Comparison of ENCODE assay signal across 10 mouse cellular contexts in the genomic region with DNA sequence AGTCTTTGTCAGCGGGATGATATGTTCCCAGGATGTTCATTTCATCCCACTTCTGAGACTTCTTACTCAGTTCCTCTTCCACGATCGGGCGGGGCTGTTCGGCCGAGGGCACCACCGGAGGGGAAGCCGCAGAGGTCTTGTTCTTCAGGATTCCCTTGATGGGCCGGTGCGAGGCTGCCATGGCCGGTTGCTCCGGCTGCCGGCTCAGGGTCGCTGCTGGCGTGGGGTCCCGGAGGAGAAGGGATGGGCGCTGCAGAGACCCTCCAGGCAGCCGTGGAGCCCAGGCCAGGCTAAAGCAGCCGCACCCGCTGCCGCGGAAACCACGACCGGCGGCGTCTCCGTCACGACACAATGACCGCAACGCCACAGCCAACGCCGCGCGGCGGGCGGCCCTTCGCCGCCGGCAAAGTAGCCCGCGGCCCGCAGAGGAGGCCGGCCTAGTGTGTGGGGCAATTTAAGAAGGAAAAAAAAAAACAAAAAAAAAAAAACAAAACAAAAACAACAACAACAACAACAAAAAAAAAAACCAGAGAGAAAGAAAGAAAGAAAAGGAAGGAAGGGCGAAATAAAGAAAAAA. TPM values are rescaled to one million over a fixed set of nuclear protein-coding genes. Genes with fewer than 3 reads are reported as not detected.
DNase-seq lines count a peak whose midpoint lies in the region; ATAC-seq and TF ChIP-seq lines count a peak whose summit lies in the region.
"Not testable (repeated sequence)": the region's sequence is repeated elsewhere in the genome, so short reads cannot be mapped to it uniquely, and the experiment has no call there.
"Had no signal": no experiment of that assay in that cellular context is flagged by ENCODE, and none has a peak within 500 bp of the region (broad histone marks: within the 10 kb centered on the region; RNA-seq: fewer than 3 reads in every experiment).

No protein-coding gene starts in this region.

- peak overlapping the region; percentile 57 for H3K9ac ChIP-seq in forebrain, embryonic 13.5 days
- not testable (repeated sequence) for H3K9ac ChIP-seq in heart, postnatal 0 days (replicated peaks; ENCODE audit: low read depth, low read length); limb, embryonic 15.5 days
- peak overlapping the region; percentile 54; the same call in 1 of the 2 replicates for H3K9ac ChIP-seq in midbrain, embryonic 11.5 days (ENCODE audit: low read length)

- TF ChIP-seq POLR2A in kidney, adult 2 months (IDR thresholded peaks at IDR 0.05; ENCODE audit: low read depth, low read length); olfactory bulb, adult 2 months (IDR thresholded peaks at IDR 0.05; ENCODE audit: insufficient read depth, low read depth, low read length): not testable (repeated sequence)

- not testable (repeated sequence) for H3K9me3 ChIP-seq in forebrain, embryonic 13.5 days (replicated peaks); heart, postnatal 0 days (replicated peaks; ENCODE audit: control insufficient read depth, low read length); limb, embryonic 15.5 days; midbrain, embryonic 11.5 days (ENCODE audit: control insufficient read depth, low read length)

- H3K4me1 ChIP-seq in forebrain, embryonic 13.5 days; heart, postnatal 0 days (ENCODE audit: control insufficient read depth, insufficient read depth); kidney, adult 2 months (ENCODE audit: control insufficient read depth, insufficient read depth, low read length); limb, embryonic 15.5 days; midbrain, embryonic 11.5 days (ENCODE audit: control insufficient read depth, insufficient read depth, low read length); olfactory bulb, adult 2 months (ENCODE audit: control insufficient read depth, insufficient read depth, low read length): not testable (repeated sequence)

- H3K27ac ChIP-seq in forebrain, embryonic 13.5 days; heart, postnatal 0 days (ENCODE audit: low read depth); kidney, adult 2 months (ENCODE audit: insufficient read depth, low read depth, low read length); limb, embryonic 15.5 days; midbrain, embryonic 11.5 days (ENCODE audit: low read depth, low read length); olfactory bulb, adult 2 months (ENCODE audit: insufficient read depth, low read depth, low read length): not testable (repeated sequence)

- not testable (repeated sequence) for ATAC-seq in forebrain, embryonic 13.5 days; heart, postnatal 0 days (ENCODE audit: insufficient read depth, low read depth); limb, embryonic 15.5 days (ENCODE audit: insufficient number of reproducible peaks, low FRiP score, low TSS enrichment, low read depth)
- peak; percentile 54; the same call in 1 of the 2 replicates for ATAC-seq in midbrain, embryonic 11.5 days (ENCODE audit: low FRiP score)

- peak overlapping the region; percentile 68 for H3K4me2 ChIP-seq in forebrain, embryonic 13.5 days
- peak overlapping the region; percentile 72 for H3K4me2 ChIP-seq in heart, postnatal 0 days (ENCODE audit: low read depth, low read length)
- peak overlapping the region; percentile 69 for H3K4me2 ChIP-seq in limb, embryonic 15.5 days
- peak overlapping the region; percentile 51 for H3K4me2 ChIP-seq in midbrain, embryonic 11.5 days

- H3K27me3 ChIP-seq in forebrain, embryonic 13.5 days, result peaks cover 33% of the 10 kb centered on the region
- not testable (repeated sequence) for H3K27me3 ChIP-seq in heart, postnatal 0 days (ENCODE audit: control insufficient read depth, insufficient read depth, low read length); kidney, adult 2 months (replicated peaks; ENCODE audit: control insufficient read depth, insufficient read depth, low read length); limb, embryonic 15.5 days
- peaks cover 11% of the 10 kb centered on the region for H3K27me3 ChIP-seq in midbrain, embryonic 11.5 days (ENCODE audit: control insufficient read depth, insufficient read depth, low read length)

- H3K36me3 ChIP-seq in forebrain, embryonic 13.5 days (ENCODE audit: poor library complexity, severe bottlenecking); heart, postnatal 0 days (replicated peaks; ENCODE audit: control insufficient read depth, insufficient read depth, low read length); kidney, adult 2 months (ENCODE audit: control insufficient read depth, insufficient read depth, low read length); limb, embryonic 15.5 days; midbrain, embryonic 11.5 days (ENCODE audit: control insufficient read depth, insufficient read depth, low read length): not testable (repeated sequence)

- peak overlapping the region; percentile 43 for H3K4me3 ChIP-seq in forebrain, embryonic 13.5 days
- peak overlapping the region; percentile 48 for H3K4me3 ChIP-seq in heart, postnatal 0 days (ENCODE audit: low read depth, low read length)
- peak overlapping the region; percentile 42; the same call in 1 of the 2 replicates for H3K4me3 ChIP-seq in kidney, adult 2 months (ENCODE audit: insufficient read depth, low read depth, low read length)
- H3K4me3 ChIP-seq in limb, embryonic 15.5 days, result peak overlapping the region; percentile 43
- peak overlapping the region; percentile 31 for H3K4me3 ChIP-seq in midbrain, embryonic 11.5 days (ENCODE audit: low read depth, low read length)
- H3K4me3 ChIP-seq in olfactory bulb, adult 2 months (ENCODE audit: insufficient read depth, low read depth, low read length), result peak overlapping the region; percentile 42

- DNase-seq in embryo, embryonic 10 days (ENCODE audit: low spot score), result peak; percentile 48
- DNase-seq in heart, postnatal 0 days (ENCODE audit: low spot score); kidney, adult 2 months: not testable (repeated sequence)
- peak; percentile 92 for DNase-seq in midbrain, embryonic 11.5 days (ENCODE audit: low spot score, missing footprints)

- TF ChIP-seq EP300 in heart, postnatal 0 days (IDR thresholded peaks at IDR 0.05; ENCODE audit: low read depth), result not testable (repeated sequence)

- 4% methylated on average over 41 of the region's 44 CpGs for WGBS in forebrain, embryonic 13.5 days
- 1% methylated on average over 43 of the region's 44 CpGs for WGBS in heart, postnatal 0 days
- WGBS in kidney, adult 2 months, result 3% methylated on average over 44 of the region's 44 CpGs
- WGBS in limb, embryonic 15.5 days, result 3% methylated on average over 42 of the region's 44 CpGs
- WGBS in midbrain, embryonic 11.5 days, result 2% methylated on average over 41 of the region's 44 CpGs
- WGBS in olfactory bulb, adult 2 months, result 2% methylated on average over 44 of the region's 44 CpGs

- TF ChIP-seq CTCF in heart, postnatal 0 days (IDR thresholded peaks at IDR 0.05; ENCODE audit: low read depth); kidney, adult 2 months (conservative IDR thresholded peaks at IDR 0.05; ENCODE audit: insufficient read depth, insufficient read length, low read depth, low read length); olfactory bulb, adult 2 months (IDR thresholded peaks at IDR 0.05; ENCODE audit: insufficient read depth, low read depth, low read length): not testable (repeated sequence)

RNA-seq across cellular contexts. Expression of a gene that starts 10.0 kb away (rescaled TPM):
- 0.17 and 0.39 TPM in 2 replicates for polyA plus RNA-seq in forebrain, embryonic 13.5 days (2015; fragmentation: Nextera tagmentation; extraction: Ambion mirVana)
- total RNA-seq in heart, postnatal 0 days (2014; rRNA removed; ENCODE audit: low replicate concordance), result not detected in 2 replicates
- polyA plus RNA-seq in heart, postnatal 0 days (2015; fragmentation: Nextera tagmentation; extraction: Ambion mirVana), result not detected in 2 replicates
- polyA plus RNA-seq in kidney, adult 2 months (2012; rRNA removed), result 0.08 TPM in 1 of 2 replicates, not detected in the other
- polyA plus RNA-seq in limb, embryonic 15.5 days (2015; fragmentation: Nextera tagmentation; extraction: Ambion mirVana), result 14.6 and 16.5 TPM in 2 replicates
- polyA plus RNA-seq in midbrain, embryonic 11.5 days (2014; fragmentation: Nextera tagmentation; extraction: Ambion mirVana), result 4.2 and 5.2 TPM in 2 replicates
- not detected in 2 replicates for polyA plus RNA-seq in olfactory bulb, adult 2 months (2012; ENCODE audit: insufficient read depth, insufficient read length, low replicate concordance, missing spikeins)
- total RNA-seq: gastrocnemius, postnatal 36 days; heart, postnatal 4 days had no signal
- polyA plus RNA-seq: myocyte had no signal
